Mouse (Mus musculus) 3134 (cell line): ENCODE data around the gene Efhd2.
A peak's percentile ranks its signal among the peaks of the same experiment; 100 is the strongest.

Source experiments
- DNase-seq: peaks from one replicate; pipeline ENCODE4 v3.0.0-alpha.2; 2011; ENCODE audit warnings: low spot score; ENCODE audit not compliant: insufficient read length; ENCODE audit errors: extremely low read depth

Gene Efhd2

DNA sequence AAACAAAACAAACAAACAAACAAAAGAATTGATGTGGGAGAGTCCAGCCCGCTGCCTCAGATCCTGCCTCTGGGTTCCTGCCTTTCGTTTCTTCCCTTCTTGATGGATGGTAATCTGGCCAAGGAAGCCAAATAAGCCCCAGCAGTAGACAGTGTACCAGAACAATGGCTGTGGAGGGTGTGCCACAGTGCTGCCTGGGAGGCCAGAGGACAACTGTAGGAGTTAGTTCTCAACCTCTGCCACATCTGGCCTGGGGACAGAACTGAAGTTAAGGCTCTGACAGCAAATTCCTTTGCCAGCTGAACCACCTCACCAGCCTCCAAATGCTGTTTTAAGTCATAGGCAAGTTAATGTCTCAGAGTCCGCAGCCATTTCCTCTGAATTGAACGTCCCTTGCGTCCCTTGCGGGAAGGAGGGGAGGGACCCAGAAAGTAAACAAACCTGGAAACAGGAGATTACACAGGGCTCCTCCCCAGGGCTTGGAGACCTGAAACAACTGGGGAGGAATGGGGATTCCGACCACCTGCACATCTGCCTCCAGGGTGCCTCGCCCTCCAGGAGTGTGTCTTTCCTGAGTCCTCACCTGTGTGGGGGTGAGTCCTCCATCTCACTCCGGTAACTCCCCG is 6.7 kb upstream of the Efhd2 start:
- no peak for DNase-seq

DNA sequence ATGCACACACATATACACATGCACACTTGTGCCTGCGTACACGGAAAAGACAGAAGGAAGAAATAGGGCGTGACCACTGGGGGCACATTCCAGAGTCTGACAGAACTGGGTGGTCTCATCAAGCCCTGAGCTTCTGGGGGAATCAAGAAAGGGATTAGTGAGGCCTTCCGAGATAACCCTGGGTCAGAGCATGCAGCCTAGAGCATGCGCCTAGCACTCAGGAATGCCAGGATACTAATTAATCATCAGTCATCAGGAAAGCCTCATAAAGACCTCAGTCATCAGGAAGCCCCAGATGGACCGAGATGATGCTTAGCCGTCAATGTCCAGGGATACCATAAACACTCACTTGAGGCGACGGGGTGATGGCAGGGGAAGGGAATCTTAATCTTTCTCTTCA is 5.2 kb upstream of the Efhd2 start:
- no peak for DNase-seq

DNA sequence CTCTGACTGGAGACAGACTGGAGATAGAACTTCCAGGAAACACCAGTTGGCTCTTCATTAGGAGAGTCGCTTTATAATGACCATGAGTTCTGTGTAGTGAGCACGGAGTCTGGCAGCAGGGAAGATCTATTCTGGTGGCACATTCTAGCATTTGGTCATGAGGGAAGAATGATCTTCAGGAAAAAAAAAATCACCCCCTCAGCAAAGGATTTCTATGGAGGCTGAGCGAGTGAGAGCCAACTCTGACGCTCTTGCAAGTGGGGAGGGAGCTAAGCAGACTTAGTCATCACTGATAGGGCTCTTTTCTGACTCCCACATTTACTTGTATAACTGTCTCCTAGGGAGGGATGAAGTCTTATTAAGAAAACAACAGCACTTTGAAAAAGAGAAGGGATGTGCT is 4.4 kb upstream of the Efhd2 start:
- DNase-seq: no peak

DNA sequence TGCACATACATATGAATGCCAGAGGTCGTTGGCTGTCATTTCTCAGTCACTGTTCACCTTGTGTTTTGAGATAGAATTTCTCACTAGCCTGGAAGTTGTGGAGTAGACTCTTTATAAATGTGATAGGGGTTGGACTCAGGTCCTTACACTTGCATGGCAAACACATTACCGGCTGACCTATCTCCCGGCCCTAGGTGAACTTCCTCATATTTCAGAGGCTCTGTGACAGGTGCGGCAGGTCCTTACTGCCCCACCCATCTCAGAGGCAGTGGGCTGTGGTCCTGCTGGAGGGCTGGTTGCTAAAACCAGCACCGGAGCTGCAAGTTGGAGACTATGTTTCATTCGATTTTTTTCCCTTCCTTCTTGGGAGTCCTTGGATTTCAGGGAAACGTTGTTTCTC is 3.9 kb upstream of the Efhd2 start:
- no peak for DNase-seq

DNA sequence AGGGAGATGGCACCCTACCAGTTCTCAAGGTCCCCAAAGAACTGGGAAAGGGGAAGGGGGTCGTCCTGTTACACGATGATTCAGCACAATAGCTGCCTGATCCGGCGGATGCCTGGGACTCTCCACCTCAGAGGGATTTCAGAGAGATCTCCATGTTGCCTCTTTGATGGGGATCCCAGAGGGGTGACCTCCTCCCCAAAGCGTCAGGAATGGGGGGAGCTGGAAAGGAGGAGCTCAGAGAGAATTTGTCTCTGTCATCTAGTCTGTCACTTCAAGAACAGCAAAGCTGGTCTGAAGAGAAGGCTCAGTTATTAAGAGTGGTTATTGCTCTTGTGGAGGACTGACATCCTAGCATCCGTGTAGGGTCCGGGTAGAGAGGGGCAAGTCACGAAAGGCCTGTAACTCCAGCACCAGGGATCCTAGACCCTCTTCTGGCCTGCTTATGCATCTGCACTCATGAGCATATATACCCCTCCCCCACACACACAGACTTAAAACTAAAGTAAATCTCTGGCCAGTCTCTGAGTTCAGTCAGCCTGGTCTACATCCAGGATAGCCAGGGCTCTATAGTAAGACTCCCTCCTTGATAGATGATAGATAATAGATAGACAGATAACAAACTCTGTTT is 875 bp upstream of the Efhd2 start:
- DNase-seq: no peak

DNA sequence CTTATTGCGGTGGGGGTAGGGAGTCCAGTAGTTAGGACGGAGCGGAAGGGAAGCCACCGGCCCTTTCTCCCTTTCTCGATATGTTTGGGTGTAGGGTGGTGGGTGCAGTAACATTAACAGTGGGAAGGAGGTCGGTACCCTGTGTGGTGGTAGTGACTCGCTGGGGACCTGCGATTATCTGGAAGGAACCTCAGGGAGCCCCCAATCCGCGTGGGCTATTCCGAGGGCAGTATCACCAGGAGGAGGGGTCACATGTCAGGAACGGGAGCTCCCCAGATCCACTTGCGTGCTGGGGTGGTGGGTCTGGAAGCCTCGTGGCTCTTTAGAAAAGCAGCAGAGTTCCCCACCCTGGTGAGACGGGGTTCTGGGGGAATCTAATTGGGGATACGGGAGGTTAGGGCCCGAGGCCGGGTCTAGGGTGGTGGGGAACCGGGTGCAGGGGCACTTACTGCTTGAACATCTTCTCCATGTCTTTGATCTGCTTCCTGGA is 564 bp downstream of the Efhd2 start:
- DNase-seq: no peak

DNA sequence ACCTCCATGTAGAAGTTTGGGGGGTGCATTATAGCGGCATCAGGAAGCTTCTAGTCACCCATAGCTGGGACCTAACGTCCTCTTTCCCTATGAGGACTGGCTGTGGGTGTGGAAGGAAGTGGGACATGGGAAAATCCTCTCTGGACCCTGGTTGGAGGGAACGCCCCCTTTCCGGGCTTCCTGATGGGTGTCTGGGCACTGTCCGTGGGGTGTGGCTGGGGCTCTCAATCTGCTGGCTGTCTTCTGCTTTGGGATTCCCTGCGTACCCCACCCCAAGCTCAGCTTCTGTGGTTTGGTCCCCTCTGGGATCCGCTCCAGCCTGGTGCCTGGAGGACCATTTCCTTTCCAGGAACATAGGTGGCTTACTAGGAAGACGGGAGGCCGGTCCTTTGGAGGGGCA is 1.7 kb downstream of the Efhd2 start:
- DNase-seq: no peak

DNA sequence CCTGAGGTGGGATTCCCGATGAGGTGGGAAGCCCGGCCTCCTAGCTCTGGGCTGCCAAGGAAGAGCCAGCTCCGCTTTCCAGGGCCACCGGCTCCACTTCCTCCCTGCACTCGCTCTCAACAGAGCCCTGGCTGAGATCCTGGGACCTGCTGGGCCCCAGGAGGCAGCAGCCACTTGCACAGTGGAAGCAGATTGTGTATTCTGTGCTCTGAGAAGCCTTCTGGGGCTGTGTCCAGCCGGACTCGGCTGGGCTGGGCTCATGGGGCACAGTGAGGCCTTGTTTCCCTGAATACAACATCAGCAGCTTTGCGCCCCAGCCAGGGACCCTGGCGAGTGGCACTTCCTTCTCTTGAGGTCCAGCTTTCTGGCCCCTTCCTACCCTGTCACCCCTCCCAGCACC is 2.8 kb downstream of the Efhd2 start:
- no peak for DNase-seq

DNA sequence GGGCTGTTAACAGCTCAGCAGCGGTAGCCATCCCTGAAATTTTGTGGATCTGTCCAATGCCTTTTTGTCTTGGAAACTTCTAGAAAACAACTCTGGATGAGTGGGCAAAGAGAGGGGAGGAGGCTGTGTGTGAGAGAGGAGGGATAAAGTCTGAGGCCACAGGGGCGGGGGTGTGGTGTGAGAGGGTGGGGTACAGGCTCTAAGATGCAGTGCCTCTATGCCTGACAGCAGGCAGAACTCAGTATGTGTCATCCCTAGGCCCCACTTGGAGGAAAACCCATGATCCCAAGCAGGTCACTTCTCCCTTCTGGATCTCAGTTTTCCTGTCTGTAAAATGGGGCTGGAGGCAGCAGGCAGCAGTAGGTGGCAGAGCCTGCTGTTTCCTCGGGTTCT is 3.4 kb downstream of the Efhd2 start:
- no peak for DNase-seq

DNA sequence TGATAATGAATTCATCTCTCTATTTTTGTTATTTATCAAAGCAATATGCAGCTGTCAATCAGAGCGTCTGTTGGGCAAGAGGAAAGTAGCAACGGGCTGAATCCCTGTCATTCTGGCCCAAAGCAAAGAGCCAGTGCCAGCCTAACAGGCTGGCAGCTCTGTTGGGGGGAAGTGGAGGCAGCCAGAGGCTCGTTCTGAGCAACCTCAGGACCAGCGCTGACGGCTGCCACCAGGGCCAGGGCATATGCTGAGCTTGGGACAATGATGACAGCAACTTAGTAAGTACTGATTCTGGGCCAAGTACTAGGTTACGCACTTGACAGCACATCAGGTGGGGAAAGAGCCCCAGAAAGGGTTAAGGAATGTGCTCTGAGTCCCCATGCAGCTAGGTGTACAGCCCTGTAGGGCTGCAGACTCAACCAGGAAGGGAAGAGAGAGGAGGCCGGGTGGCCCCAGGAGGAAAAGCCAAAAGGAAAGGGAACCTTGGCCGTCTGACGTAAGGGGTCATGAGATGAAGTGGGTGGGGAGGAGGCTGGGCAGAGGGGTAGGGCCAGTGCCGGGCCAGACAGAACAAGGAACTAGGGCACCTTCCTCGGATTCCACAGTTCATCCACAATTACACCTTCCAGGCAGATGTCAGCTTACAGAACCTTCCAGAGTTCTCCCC is 3.9 kb downstream of the Efhd2 start:
- no peak for DNase-seq

DNA sequence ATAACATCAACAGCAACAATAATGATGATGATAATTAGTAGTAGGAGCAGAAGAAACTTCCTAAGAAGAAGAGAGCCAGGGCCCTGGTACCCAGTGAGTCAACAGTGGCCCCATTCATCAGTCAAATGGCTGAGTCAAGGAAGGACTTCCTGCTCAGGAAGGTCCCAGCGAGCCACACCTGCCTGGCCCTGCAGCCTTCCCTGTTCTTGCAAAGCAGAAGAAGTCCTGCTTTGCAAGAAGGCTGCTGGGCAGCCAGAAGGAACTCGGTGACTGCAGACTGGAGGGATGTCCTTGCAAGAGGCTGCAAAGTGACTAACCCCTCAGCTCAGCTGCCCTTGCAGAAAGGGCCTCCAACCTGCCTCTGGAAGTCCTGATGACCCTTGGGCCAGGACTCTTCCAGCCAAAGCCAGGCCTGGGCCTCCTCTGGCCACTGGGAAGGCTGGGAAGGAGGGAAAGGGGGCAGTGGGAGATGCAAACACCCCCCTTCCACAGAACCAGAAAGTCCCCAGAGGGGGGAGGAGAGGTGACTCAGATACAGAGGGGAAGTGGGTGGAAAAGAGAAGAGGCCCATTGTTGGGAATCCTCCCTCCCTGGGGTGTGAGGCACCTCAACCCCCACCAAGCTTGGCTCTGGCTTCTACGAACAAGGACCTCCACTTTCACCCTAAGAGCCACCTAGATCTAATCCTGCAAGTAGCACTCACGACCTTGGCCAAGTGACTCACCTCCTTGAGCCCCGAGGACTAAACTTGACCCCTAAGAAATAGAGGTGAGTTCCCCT is 5.1 kb downstream of the Efhd2 start:
- DNase-seq: peak; percentile 46

DNA sequence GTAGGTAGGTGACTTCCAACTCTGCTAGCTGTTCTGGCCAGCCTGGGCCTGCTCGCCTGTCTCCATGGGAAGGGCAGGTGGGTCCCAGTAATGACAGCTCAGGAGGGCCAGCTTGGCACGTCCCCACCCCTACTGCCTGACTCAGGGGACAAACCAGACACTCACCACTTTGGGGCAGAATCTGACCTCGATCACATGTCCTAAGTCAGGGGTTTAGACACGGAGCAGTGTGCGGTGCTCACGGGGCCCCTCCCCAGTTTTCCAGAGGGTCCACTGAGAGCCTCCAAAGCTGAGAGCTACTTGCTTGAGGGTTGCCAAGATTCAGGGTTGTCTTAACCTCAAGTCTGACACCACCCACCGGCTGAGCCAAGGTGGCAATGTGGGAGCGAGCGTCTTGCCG is 6.7 kb downstream of the Efhd2 start:
- no peak for DNase-seq

DNA sequence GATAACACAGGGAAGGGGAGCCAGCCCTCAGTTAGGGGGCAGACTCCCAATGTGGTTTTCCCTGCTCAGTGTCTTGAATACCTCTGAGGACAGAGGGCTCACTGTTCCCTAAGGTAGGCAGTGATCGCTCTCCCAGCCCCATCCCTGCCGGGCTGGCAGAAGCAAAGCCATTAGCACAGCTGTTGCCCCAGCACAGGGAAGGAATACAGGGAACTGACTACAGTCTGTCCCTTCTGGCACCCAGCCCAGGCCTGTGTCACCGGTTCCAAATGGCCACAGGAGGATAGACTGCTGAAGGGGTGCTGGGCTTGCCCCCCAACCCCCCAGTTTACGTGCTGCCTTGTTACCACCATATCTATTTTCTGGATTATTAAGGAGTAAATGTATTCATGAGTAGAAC is 7.2 kb downstream of the Efhd2 start:
- peak; percentile 60 for DNase-seq

DNA sequence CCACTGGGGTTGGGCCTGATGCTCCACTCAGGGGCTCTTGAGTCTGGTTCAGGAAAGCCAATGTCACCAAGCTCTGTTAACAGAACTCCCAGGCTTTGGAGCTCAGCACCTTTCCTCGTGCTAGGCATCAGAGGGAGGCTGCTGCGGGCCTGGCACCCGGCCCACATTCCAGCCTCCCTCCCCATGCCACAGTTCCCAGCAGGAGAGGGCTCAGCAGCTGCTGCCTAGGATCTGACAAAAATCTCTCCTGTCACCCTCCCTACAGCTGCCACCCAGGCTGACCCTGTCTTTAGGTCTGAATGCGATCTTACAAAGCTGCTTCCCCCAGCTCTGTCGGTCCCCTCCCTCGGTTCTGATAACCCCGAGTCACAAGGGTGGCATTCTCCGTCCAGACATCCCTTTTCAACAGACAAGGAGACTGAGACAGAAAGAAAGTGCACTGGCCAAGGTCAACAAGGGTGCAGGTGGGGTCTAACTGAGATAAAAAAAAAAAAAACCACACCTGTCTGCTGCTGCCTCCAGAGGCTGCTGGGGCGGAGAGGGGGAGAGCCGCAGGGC is 7.7 kb downstream of the Efhd2 start:
- peak; percentile 74 for DNase-seq

DNA sequence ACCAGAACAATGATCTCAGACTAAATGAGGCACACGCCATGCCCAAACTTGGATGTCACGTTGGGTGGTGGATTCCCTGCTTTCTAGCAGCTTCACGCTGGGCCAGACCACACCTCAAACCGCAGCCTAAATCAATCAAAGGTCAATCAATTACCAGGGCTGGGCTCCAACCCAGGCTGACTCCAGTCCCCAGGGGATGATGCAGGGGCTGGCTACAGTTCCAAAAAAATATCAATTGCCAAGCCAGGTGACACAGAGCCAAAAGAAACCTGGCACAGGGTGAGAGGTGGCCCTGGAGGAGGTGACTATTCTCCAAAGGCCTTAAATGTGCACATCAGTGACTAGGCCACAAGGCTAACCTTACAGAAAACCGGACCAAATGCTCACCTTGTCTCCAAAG is 9.1 kb downstream of the Efhd2 start:
- DNase-seq: no peak

DNA sequence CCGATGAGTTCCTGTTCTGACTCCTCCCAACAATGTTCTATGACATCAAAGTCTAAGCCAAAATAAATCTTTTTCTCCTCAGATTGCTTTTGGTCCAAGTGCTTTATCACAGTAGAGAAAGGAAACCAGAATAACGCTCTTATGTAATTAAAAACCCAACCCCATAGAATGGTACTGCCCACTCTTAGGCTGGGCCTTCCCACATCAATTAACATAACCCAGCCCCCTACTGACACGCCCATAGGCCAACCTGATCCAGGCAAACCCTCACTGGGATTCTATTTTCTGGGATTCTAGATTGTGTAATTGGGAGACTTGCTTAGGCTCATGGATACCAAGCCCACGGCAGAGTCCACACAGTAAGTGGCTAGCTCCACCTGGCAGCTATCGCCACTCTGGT is 9.7 kb downstream of the Efhd2 start:
- no peak for DNase-seq

DNA sequence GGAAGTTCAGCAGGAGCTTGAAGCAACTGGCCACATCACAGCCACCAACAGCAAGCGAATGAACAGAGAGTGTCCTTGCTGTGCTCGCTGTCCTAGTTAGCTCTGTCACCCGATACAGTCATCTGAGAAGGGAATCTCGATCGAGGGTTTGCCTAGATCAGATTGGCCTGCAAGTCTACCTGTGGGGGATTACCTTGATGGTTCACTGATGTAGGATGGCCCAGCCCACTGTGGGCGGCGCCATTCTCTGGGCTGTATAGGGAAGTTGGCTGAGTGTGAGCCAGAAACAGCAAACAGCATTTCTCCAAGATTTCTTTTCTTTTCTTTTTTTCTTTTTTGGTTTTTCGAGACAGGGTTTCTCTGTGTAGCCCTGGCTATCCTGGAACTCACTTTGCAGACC is 10.2 kb downstream of the Efhd2 start:
- no peak for DNase-seq

DNA sequence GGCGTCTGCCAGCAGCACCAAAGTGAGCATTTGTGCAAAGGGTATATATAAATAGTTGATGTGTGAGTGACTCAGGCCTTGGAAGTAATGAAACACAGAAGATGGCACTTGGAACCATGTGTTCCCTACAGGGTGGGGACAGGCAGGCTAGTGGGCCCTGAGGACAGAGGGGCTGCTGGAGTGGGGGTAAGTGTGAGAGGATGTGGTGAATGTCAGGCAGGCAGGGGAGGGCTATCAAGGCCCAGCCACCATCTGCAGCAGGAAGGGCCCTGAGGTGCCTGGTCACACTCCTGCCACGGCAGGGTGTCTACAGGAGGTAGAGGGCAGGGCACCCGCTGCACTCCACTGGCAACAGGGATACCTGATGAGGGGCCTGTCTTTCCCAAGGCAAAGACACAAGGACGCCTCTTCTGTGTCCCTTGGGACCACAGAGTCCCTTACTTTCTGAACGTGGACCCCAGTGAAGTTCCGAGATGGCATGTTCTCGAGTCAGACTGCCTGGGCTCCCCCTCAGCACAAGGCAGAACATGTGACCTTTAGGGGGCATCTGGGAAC is 10.9 kb downstream of the Efhd2 start:
- DNase-seq: no peak

DNA sequence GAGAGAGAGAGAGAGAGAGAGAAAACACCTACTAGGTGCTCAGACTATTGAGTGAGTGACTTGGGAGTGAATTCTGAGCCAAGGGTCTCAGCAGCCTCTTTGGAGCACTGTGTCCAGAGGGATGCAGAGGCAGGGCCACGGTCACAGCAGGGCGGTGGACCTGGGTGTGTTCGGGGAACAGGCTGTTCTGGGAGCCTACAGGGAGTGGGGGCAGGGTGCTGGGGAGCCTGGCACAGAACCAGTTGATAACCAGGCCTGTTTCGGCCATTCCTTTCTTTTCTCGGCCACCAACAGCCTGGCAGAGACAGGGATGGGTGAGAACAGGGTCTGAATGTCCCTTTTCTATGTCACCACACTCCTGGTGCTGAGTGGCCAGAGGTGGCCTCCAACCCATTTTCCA is 11.9 kb downstream of the Efhd2 start:
- DNase-seq: no peak

DNA sequence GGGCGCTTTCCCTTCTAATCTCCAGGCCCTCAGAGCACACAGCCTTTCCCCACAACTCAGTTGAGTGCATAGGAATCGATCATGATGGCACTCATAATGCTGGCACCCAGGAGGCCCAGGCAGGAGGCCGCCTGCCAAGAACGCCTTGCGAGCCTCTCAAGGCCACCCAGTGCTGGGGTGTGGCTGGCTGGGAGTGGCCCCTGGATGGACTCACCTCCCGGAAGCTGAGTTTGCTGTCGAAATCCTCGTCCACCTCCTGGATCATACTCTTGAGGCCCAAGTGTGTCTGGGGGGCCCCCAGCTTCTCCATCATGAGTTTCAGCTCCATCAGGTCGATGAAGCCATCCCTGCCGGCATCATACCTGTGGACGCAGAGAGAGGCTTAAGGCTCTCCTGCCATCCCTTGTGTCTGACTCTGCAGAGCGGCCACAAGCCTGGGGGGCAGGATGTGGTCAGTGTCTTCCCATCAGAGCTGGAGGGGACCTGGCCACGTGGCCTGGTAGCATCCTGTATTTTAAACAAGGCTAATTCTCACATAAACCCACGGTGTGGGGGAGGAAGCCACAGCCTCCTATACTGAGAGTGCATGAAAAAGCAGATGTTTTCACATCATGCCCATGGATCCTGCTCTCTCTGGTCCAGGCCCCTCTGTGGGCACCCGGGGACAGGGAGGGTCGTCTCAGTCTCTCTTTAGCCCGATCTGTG is 13.0 kb downstream of the Efhd2 start:
- DNase-seq: no peak
